Mouse (Mus musculus): Measurements from ENCODE around the gene Cela3a.

DNA sequence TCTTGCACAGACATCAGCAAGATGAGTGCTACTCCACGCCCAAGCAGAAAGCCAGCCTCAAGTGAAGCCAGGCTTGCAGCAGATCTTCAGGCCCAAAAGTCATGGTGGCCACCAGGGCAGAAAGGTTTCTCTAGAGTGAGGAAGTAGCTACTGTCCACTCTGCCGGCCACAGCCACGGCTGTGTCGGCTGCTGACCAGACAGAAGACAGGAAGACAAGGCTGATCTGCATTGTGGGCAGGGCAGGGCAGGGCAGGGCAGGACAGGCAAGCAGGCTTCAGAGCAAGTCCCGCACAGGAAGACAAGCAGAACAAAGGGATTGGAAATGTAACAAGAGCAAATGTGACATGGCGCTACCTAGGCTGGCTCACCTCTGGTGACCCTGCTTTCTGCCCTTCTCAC is 35.9 kb downstream of the Cela3a start:
- TF ChIP-seq CTCF (IDR thresholded peaks at IDR 0.05; ENCODE audit: extremely low read depth, insufficient read depth, low read length), result no peak
- no peak for TF ChIP-seq POLR2A (IDR thresholded peaks at IDR 0.05; ENCODE audit: extremely low read depth, insufficient read depth, low read length)
